Mouse (Mus musculus) adrenal gland, adult (tissue): ENCODE data around the gene Vps53.
A peak's percentile ranks its signal among the peaks of the same experiment; 100 is the strongest.
"Not testable (repeated sequence)": the region's sequence is repeated elsewhere in the genome, so short reads cannot be mapped to it uniquely, and the experiment has no call there.

ENCODE experiments used
- DNase-seq, 2 experiments: peaks; one replicate each; pipeline ENCODE4 v3.0.0; 2022 to 2023; ENCODE audit warnings: low spot score in 1 of 2; ENCODE audit not compliant: inconsistent age in 2 of 2

Vps53 gene

GRCm38 (mm10) chr11:76179495-76180145, at the start of gene Vps53, which contains the start of gene Fam57a:
Vps53 (minus strand) TSS chr11:76179647.
Fam57a (plus strand) TSS chr11:76179671.
- DNase-seq = peak; percentile 91 to 98

- no peak for DNase-seq
Measured at GRCm38 (mm10) chr11:76225051-76225450, 45.6 kb upstream of the Vps53 start.

- DNase-seq = no peak
Measured at GRCm38 (mm10) chr11:76224631-76225030, 45.2 kb upstream of the Vps53 start.

GRCm38 (mm10) chr11:76217390-76217800, 37.9 kb upstream of the Vps53 start, which contains the start of the genes Dbil5 and Gemin4:
Dbil5 (plus strand) TSS chr11:76217608.
Gemin4 (minus strand) TSS chr11:76217664.
- DNase-seq = peak; percentile 98 to 99

GRCm38 (mm10) chr11:76216681-76217389, 37.4 kb upstream of the Vps53 start:
- peak; percentile 24 to 70 for DNase-seq

GRCm38 (mm10) chr11:76216049-76216540, 36.6 kb upstream of the Vps53 start:
- DNase-seq = no peak

- DNase-seq = no peak
Measured at GRCm38 (mm10) chr11:76215011-76215410, 35.6 kb upstream of the Vps53 start.

- DNase-seq = no peak
Measured at GRCm38 (mm10) chr11:76213841-76214240, 34.4 kb upstream of the Vps53 start.

- not testable (repeated sequence) for DNase-seq
Measured at GRCm38 (mm10) chr11:76211595-76211994, 32.1 kb upstream of the Vps53 start.

- DNase-seq = no peak
Measured at GRCm38 (mm10) chr11:76210228-76210985, 31.0 kb upstream of the Vps53 start.

GRCm38 (mm10) chr11:76206793-76207192, 27.3 kb upstream of the Vps53 start:
- no peak for DNase-seq

GRCm38 (mm10) chr11:76201761-76202674, 22.6 kb upstream of the Vps53 start:
- DNase-seq = peak; percentile 91 to 96

- DNase-seq = no peak
Measured at GRCm38 (mm10) chr11:76196977-76197469, 17.6 kb upstream of the Vps53 start.

- DNase-seq = peak in 1 of 2 experiments; percentile 58
Measured at GRCm38 (mm10) chr11:76196275-76196976, 17.0 kb upstream of the Vps53 start.

- DNase-seq = no peak
Measured at GRCm38 (mm10) chr11:76186908-76187307, 7.5 kb upstream of the Vps53 start.

GRCm38 (mm10) chr11:76183745-76184144, 4.3 kb upstream of the Vps53 start:
- DNase-seq = no peak

- DNase-seq = no peak
Measured at GRCm38 (mm10) chr11:76180146-76180540, 696 bp upstream of the Vps53 start.

GRCm38 (mm10) chr11:76178726-76179494, 537 bp downstream of the Vps53 start:
- peak in 1 of 2 experiments; percentile 39 for DNase-seq

- DNase-seq = no peak
Measured at GRCm38 (mm10) chr11:76170207-76170606, 9.2 kb downstream of the Vps53 start.
